Mouse (Mus musculus) MEL (cell line): Measurements from ENCODE around the gene Ypel3. TPM values are rescaled to one million over a fixed set of nuclear protein-coding genes. Genes with fewer than 3 reads are reported as not detected.
A peak's percentile ranks its signal among the peaks of the same experiment; 100 is the strongest.

Experiments used
- DNase-seq: peaks from one replicate; pipeline ENCODE4 v3.0.0; 2011; ENCODE audit warnings: low read depth, low spot score
- H3K27ac ChIP-seq: 2 replicates; pipeline ENCODE4 v1.5.1; 2012; ENCODE audit warnings: low read depth, mild to moderate bottlenecking, control low read depth, low read length, moderate library complexity; ENCODE audit not compliant: control insufficient read depth
- H3K27me3 ChIP-seq, 2 experiments: fragments of 150-350 bp in 1 of 2; sonication (generic) in 1 of 2; 2 replicates each; pipeline ENCODE4 v1.6.1; 2012; ENCODE audit warnings: low read length in 2 of 2, mild to moderate bottlenecking in 2 of 2, improper control_type of control experiment in 1 of 2, moderate library complexity in 1 of 2; ENCODE audit not compliant: insufficient read depth in 2 of 2, control insufficient read depth in 1 of 2
- H3K36me3 ChIP-seq, 2 experiments: 2 replicates each; pipeline ENCODE4 v1.6.1; 2012 to 2014; ENCODE audit warnings: low read length in 2 of 2, improper control_type of control experiment in 1 of 2, inconsistent platforms in 1 of 2, mild to moderate bottlenecking in 1 of 2; ENCODE audit not compliant: insufficient read depth in 2 of 2, control insufficient read depth in 1 of 2
- H3K4me1 ChIP-seq, 2 experiments: fragments of 150-350 bp in 1 of 2; sonication (generic) in 1 of 2; 2 replicates each; pipeline ENCODE4 v1.6.1; 2012; ENCODE audit warnings: low read length in 2 of 2, improper control_type of control experiment in 1 of 2, mild to moderate bottlenecking in 1 of 2; ENCODE audit not compliant: insufficient read depth in 2 of 2, control insufficient read depth in 1 of 2
- H3K4me3 ChIP-seq, 2 experiments: fragments of 150-350 bp in 1 of 2; sonication (generic) in 1 of 2; 2 replicates each; pipeline ENCODE4 v1.5.1; 2012; ENCODE audit warnings: low read depth in 2 of 2, low read length in 2 of 2, mild to moderate bottlenecking in 2 of 2, moderate library complexity in 2 of 2, control low read depth in 1 of 2, improper control_type of control experiment in 1 of 2; ENCODE audit not compliant: control insufficient read depth in 1 of 2, insufficient read depth in 1 of 2
- H3K79me2 ChIP-seq: 2 replicates; pipeline ENCODE4 v1.6.1; 2012; ENCODE audit warnings: mild to moderate bottlenecking, low read length, moderate library complexity; ENCODE audit not compliant: control insufficient read depth, poor library complexity, insufficient read depth
- H3K9ac ChIP-seq: 2 replicates; pipeline ENCODE4 v1.6.1; 2012; ENCODE audit warnings: low read depth, mild to moderate bottlenecking, control low read depth, low read length, moderate library complexity; ENCODE audit not compliant: control insufficient read depth, poor library complexity, severe bottlenecking
- H3K9me3 ChIP-seq: fragments of 150-350 bp; sonication (generic); replicated peaks from 2 replicates; pipeline ENCODE4 v1.6.1; 2012; ENCODE audit warnings: mild to moderate bottlenecking, low read length, improper control_type of control experiment, moderate library complexity; ENCODE audit not compliant: insufficient read depth
- BHLHE40 ChIP-seq: IDR thresholded peaks from 2 replicates; pipeline ENCODE4 v1.6.1; 2012; ENCODE audit warnings: low read depth, mild to moderate bottlenecking, inconsistent platforms, low read length, improper control_type of control experiment, borderline replicate concordance
- CHD1 ChIP-seq: IDR thresholded peaks from 2 replicates; pipeline ENCODE4 v1.6.1; 2012; ENCODE audit warnings: low read depth, mild to moderate bottlenecking, inconsistent platforms, low read length, improper control_type of control experiment
- CHD2 ChIP-seq: IDR thresholded peaks from 2 replicates; pipeline ENCODE4 v1.6.1; 2011; ENCODE audit warnings: low read length, improper control_type of control experiment
- CTCF ChIP-seq, 3 experiments: IDR thresholded peaks in 2 of 3; conservative IDR thresholded peaks in 1 of 3; 2 replicates each; pipeline ENCODE4 v1.5.1; 2011 to 2012; ENCODE audit warnings: low read length in 3 of 3, low read depth in 2 of 3, mild to moderate bottlenecking in 2 of 3, improper control_type of control experiment in 1 of 3, inconsistent platforms in 1 of 3, mixed read lengths in 1 of 3, moderate library complexity in 1 of 3; ENCODE audit not compliant: control insufficient read depth in 1 of 3, insufficient read depth in 1 of 3, poor library complexity in 1 of 3, severe bottlenecking in 1 of 3
- E2F4 ChIP-seq: IDR thresholded peaks from 2 replicates; pipeline ENCODE4 v1.6.1; 2011; ENCODE audit warnings: low read depth, low read length, improper control_type of control experiment, borderline replicate concordance
- ELF1 ChIP-seq: IDR thresholded peaks from 2 replicates; pipeline ENCODE4 v1.6.1; 2014; ENCODE audit warnings: low read depth, mild to moderate bottlenecking, inconsistent platforms, low read length, improper control_type of control experiment, moderate library complexity
- GABPA ChIP-seq: IDR thresholded peaks from 2 replicates; pipeline ENCODE4 v1.6.1; 2012; ENCODE audit warnings: low read depth, mild to moderate bottlenecking, inconsistent platforms, low read length, improper control_type of control experiment, moderate library complexity
- GATA1 ChIP-seq: IDR thresholded peaks from 2 replicates; pipeline ENCODE4 v1.6.1; 2011; ENCODE audit warnings: low read depth, low read length, improper control_type of control experiment
- JUND ChIP-seq: IDR thresholded peaks from 2 replicates; pipeline ENCODE4 v1.6.1; 2011; ENCODE audit warnings: low read depth, mild to moderate bottlenecking, improper control_type of control experiment, low read length
- KAT2A ChIP-seq: conservative IDR thresholded peaks from 2 replicates; pipeline ENCODE4 v1.6.1; 2012; ENCODE audit warnings: low read depth, low read length, improper control_type of control experiment, inconsistent platforms
- MAFK ChIP-seq: IDR thresholded peaks from 2 replicates; pipeline ENCODE4 v1.6.1; 2011; ENCODE audit warnings: low read depth, mild to moderate bottlenecking, low read length, improper control_type of control experiment, borderline replicate concordance
- MAX ChIP-seq: IDR thresholded peaks from 2 replicates; pipeline ENCODE4 v1.6.1; 2011; ENCODE audit warnings: low read length, improper control_type of control experiment
- MEF2A ChIP-seq: IDR thresholded peaks from 2 replicates; pipeline ENCODE4 v1.6.1; 2014; ENCODE audit warnings: low read depth, mild to moderate bottlenecking, inconsistent platforms, low read length, improper control_type of control experiment; ENCODE audit not compliant: poor library complexity, insufficient replicate concordance, severe bottlenecking; ENCODE audit errors: extremely low read depth
- MYB ChIP-seq: IDR thresholded peaks from 2 replicates; pipeline ENCODE4 v1.6.1; 2011; ENCODE audit warnings: mild to moderate bottlenecking, low read depth, low read length, improper control_type of control experiment
- MYC ChIP-seq: IDR thresholded peaks from 2 replicates; pipeline ENCODE4 v1.6.1; 2011; ENCODE audit warnings: low read depth, mild to moderate bottlenecking, low read length, improper control_type of control experiment, moderate library complexity
- NELFE ChIP-seq: IDR thresholded peaks from 2 replicates; pipeline ENCODE4 v1.6.1; 2011; ENCODE audit warnings: low read depth, low read length, improper control_type of control experiment
- NRF1 ChIP-seq: IDR thresholded peaks from 2 replicates; pipeline ENCODE4 v1.6.1; 2014; ENCODE audit warnings: low read depth, mild to moderate bottlenecking, inconsistent platforms, low read length, improper control_type of control experiment, moderate library complexity; ENCODE audit not compliant: poor library complexity, insufficient read depth, severe bottlenecking
- POLR2A ChIP-seq, 2 experiments: IDR thresholded peaks; 2 replicates each; pipeline ENCODE4 v1.6.1; 2011 to 2012; ENCODE audit warnings: low read length in 2 of 2, mild to moderate bottlenecking in 2 of 2, control low read depth in 1 of 2, improper control_type of control experiment in 1 of 2, low read depth in 1 of 2, moderate library complexity in 1 of 2; ENCODE audit not compliant: control insufficient read depth in 1 of 2, insufficient read depth in 1 of 2, poor library complexity in 1 of 2
- POLR2AphosphoS2 ChIP-seq: IDR thresholded peaks from 2 replicates; pipeline ENCODE4 v1.6.1; 2011; ENCODE audit warnings: low read length, improper control_type of control experiment
- RAD21 ChIP-seq: IDR thresholded peaks from 2 replicates; pipeline ENCODE4 v1.6.1; 2011; ENCODE audit warnings: mild to moderate bottlenecking, low read depth, low read length, improper control_type of control experiment
- RCOR1 ChIP-seq: IDR thresholded peaks from 2 replicates; pipeline ENCODE4 v1.6.1; 2012; ENCODE audit warnings: low read depth, mild to moderate bottlenecking, inconsistent platforms, low read length, improper control_type of control experiment
- SIN3A ChIP-seq: IDR thresholded peaks from 2 replicates; pipeline ENCODE4 v1.6.1; 2012; ENCODE audit warnings: low read length, improper control_type of control experiment, inconsistent platforms
- SMC3 ChIP-seq: IDR thresholded peaks from 2 replicates; pipeline ENCODE4 v1.6.1; 2011; ENCODE audit warnings: low read depth, low read length, improper control_type of control experiment
- TAL1 ChIP-seq: IDR thresholded peaks from 2 replicates; pipeline ENCODE4 v1.6.1; 2012; ENCODE audit warnings: mild to moderate bottlenecking, inconsistent platforms, low read length, moderate library complexity, mixed read lengths
- TBP ChIP-seq: IDR thresholded peaks from 2 replicates; pipeline ENCODE4 v1.8.0; 2011; ENCODE audit warnings: low read depth, low read length, improper control_type of control experiment
- TCF12 ChIP-seq: IDR thresholded peaks from 2 replicates; pipeline ENCODE4 v1.6.1; 2014; ENCODE audit warnings: low read depth, mild to moderate bottlenecking, inconsistent platforms, low read length, improper control_type of control experiment, moderate library complexity
- UBTF ChIP-seq: IDR thresholded peaks from 2 replicates; pipeline ENCODE4 v1.6.1; 2012; ENCODE audit warnings: low read depth, mild to moderate bottlenecking, inconsistent platforms, low read length, improper control_type of control experiment, moderate library complexity, borderline replicate concordance; ENCODE audit not compliant: insufficient read depth
- USF1 ChIP-seq: IDR thresholded peaks from 2 replicates; pipeline ENCODE4 v1.6.1; 2014; ENCODE audit warnings: low read depth, mild to moderate bottlenecking, inconsistent platforms, low read length, improper control_type of control experiment, moderate library complexity
- ZC3H11A ChIP-seq: IDR thresholded peaks from 2 replicates; pipeline ENCODE4 v1.6.1; 2012; ENCODE audit warnings: low read depth, mild to moderate bottlenecking, inconsistent platforms, low read length, improper control_type of control experiment
- ZKSCAN1 ChIP-seq: IDR thresholded peaks from 2 replicates; pipeline ENCODE4 v1.6.1; 2012; ENCODE audit warnings: low read depth, mild to moderate bottlenecking, inconsistent platforms, low read length, improper control_type of control experiment, moderate library complexity
- ZMIZ1 ChIP-seq: IDR thresholded peaks from 2 replicates; pipeline ENCODE4 v1.6.1; 2012; ENCODE audit warnings: low read depth, mild to moderate bottlenecking, inconsistent platforms, low read length, improper control_type of control experiment, moderate library complexity
- ZNF384 ChIP-seq: IDR thresholded peaks from 2 replicates; pipeline ENCODE4 v1.6.1; 2012; ENCODE audit warnings: low read depth, mild to moderate bottlenecking, inconsistent platforms, low read length, improper control_type of control experiment
- polyA plus RNA-seq, 2 experiments: library from polyadenylated mRNA; stranded (reverse) in 1 of 2; unstranded in 1 of 2; fragments of >175 nt in 1 of 2; fragments of >200 nt in 1 of 2; gene quantifications; 2 replicates each; pipeline versions ENCODE4 v1.2.1 to v1.2.4; 2012; ENCODE audit warnings: low replicate concordance in 2 of 2, low read depth in 1 of 2; ENCODE audit not compliant: insufficient read length in 2 of 2, insufficient read depth in 1 of 2, missing spikeins in 1 of 2
- total RNA-seq: library from RNA; depleted of rRNA; stranded (reverse); fragments of 300-350 nt; gene quantifications from 2 replicates; pipeline ENCODE4 v1.2.3, GENCODE M21; 2012

Ypel3 gene
- total and polyA plus RNA-seq, 3 experiments, result 2.1 to 12.6 TPM; not detected in 1

- TF ChIP-seq POLR2AphosphoS2 (no peak), GATA1 (no peak), ZMIZ1 (no peak), NELFE (peak; percentile 54; the same call in 1 of the 2 replicates)
- TF ChIP-seq, all 39 proteins: peak for 10
Observed at GRCm38 (mm10) chr7:126808703-126809455, 32.1 kb downstream of the Ypel3 start (continued).

- peak overlapping the region; percentile 83 for H3K9ac ChIP-seq
- H3K4me3 ChIP-seq, result peak overlapping the region; percentile 39 to 66; a peak in 3 of 4 replicates
- H3K27ac ChIP-seq, result peak overlapping the region; percentile 71
- DNase-seq, result peak; percentile 74
- H3K9me3 ChIP-seq, result no peaks in the 10 kb centered on the region
- peaks cover 0 to 14% of the 10 kb centered on the region in 2 experiments; a peak in 2 of 4 replicates for H3K36me3 ChIP-seq
- peaks cover 6 to 19% of the 10 kb centered on the region in 2 experiments; a peak in 3 of 4 replicates for H3K4me1 ChIP-seq
- H3K79me2 ChIP-seq, result no peaks in the 10 kb centered on the region; the same call in 1 of the 2 replicates
- H3K27me3 ChIP-seq, result no peaks in the 10 kb centered on the region
- no peak for TF ChIP-seq MEF2A
- TF ChIP-seq NRF1, result no peak
- TF ChIP-seq ZMIZ1, result no peak
- TF ChIP-seq SIN3A, result peak; percentile 17
- TF ChIP-seq ZNF384, result no peak
- TF ChIP-seq MYB, result 0 out of 2 replicates have a peak, but pooled peaks have one; percentile 14
- TF ChIP-seq GABPA, result no peak
- no peak for TF ChIP-seq CHD2
- TF ChIP-seq USF1, result no peak
- peak; percentile 91 for TF ChIP-seq MAFK
- no peak for TF ChIP-seq ZKSCAN1
- 0 out of 2 replicates have a peak, but pooled peaks have one; percentile 37 for TF ChIP-seq TBP
- no peak for TF ChIP-seq ZC3H11A
- no peak for TF ChIP-seq POLR2AphosphoS2
- peak; percentile 63 for TF ChIP-seq MAX
- TF ChIP-seq RCOR1, result no peak; the same call in 1 of the 2 replicates
- TF ChIP-seq SMC3, result no peak
- no peak for TF ChIP-seq RAD21
- TF ChIP-seq TCF12, result 0 out of 2 replicates have a peak, but pooled peaks have one; percentile 10
- no peak; a peak in 1 of 6 replicates for TF ChIP-seq CTCF (IDR thresholded peaks at IDR 0.05 in 2 of 3, conservative IDR thresholded peaks at IDR 0.05 in 1 of 3; ENCODE audit: control insufficient read depth in 1 of 3, insufficient read depth in 1 of 3, low read depth in 2 of 3, low read length in 3 of 3, poor library complexity in 1 of 3, severe bottlenecking in 1 of 3)
- no peak; the same call in 1 of the 2 replicates for TF ChIP-seq KAT2A
- no peak for TF ChIP-seq NELFE
- TF ChIP-seq CHD1, result no peak
- no peak for TF ChIP-seq POLR2A (IDR thresholded peaks at IDR 0.05; ENCODE audit: control insufficient read depth in 1 of 2, insufficient read depth in 1 of 2, low read depth in 1 of 2, low read length in 2 of 2, poor library complexity in 1 of 2)
- TF ChIP-seq UBTF, result no peak
- TF ChIP-seq ELF1, result no peak
- 0 out of 2 replicates have a peak, but pooled peaks have one; percentile 56 for TF ChIP-seq E2F4
- TF ChIP-seq JUND, result no peak
- peak; percentile 81 for TF ChIP-seq GATA1
- TF ChIP-seq TAL1, result no peak
- TF ChIP-seq MYC, result 0 out of 2 replicates have a peak, but pooled peaks have one; percentile 53
- no peak for TF ChIP-seq BHLHE40
Observed at GRCm38 (mm10) chr7:126809723-126810369, 33.1 kb downstream of the Ypel3 start.
